Mouse (Mus musculus) skeletal muscle tissue, adult 2 months (tissue): ENCODE measurements around the gene Adgrg3.

Experiments
- DNase-seq: peaks from one replicate; pipeline ENCODE4 v3.0.0-alpha.2; 2012; ENCODE audit warnings: low read depth, low spot score

Adgrg3 gene

GRCm38 (mm10) chr8:95081650-95082049, 64.2 kb downstream of the Adgrg3 start:
- no peak for DNase-seq

GRCm38 (mm10) chr8:95084261-95084660, 66.8 kb downstream of the Adgrg3 start:
- no peak for DNase-seq

GRCm38 (mm10) chr8:95084744-95085431, 67.4 kb downstream of the Adgrg3 start:
- no peak for DNase-seq

GRCm38 (mm10) chr8:95085432-95086141, 68.1 kb downstream of the Adgrg3 start:
- no peak for DNase-seq

- DNase-seq, result no peak
Observed at GRCm38 (mm10) chr8:95093574-95093973, 76.1 kb downstream of the Adgrg3 start.
